Mouse (Mus musculus) inflammation-experienced regulatory T-cells (primary cell): ENCODE results near the gene Vars. TPM values are rescaled to one million over a fixed set of nuclear protein-coding genes. Genes with fewer than 3 reads are reported as not detected.

Experiments
- polyA plus RNA-seq, 2 experiments: library from polyadenylated mRNA; unstranded; fragments of 100-300 nt; shearing (Covaris generic); gene quantifications; one replicate each; pipeline ENCODE4 v1.2.1; 2017

Gene Vars
- polyA plus RNA-seq, result 100 to 1,000 TPM; 201 to 211 TPM

DNA sequence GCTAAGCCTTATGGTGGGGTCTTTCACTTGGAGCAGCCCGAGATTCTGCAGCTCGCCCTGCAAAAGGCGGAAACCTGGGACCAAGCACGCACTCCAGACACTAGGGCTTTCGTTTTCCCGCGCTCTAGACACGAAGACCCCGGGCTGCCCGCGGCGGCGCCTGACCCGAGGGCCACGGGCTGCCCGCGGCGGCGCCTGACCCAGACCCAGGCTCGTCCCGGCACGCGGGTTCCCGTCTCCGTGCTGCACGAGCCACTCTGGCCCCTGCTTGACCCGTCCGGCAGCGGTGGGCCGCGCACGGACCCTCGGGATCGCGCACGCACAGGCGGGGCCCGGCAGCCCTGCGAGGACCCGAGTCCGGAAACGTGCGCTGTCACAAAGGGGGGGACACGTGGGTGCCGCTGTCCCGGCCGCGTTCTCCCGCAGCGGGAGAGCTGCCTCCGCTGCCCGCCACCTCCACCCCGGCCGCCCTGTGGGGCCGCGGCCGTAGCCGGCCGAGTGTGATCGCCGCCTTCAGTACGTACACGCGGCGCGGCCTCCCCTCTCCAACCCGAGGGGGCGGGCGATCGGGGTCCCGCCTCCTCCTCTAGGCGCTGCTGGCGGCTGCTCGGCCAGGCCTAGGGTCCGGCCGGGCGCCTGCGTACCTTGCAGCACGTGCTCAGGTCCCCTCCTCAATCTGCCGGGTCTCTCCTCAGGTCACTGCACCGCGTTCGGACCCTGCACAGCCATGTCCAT is at the start of gene Vars:
Vars (plus strand) TSS at position 271 of the 735 bp plus-strand sequence.

DNA sequence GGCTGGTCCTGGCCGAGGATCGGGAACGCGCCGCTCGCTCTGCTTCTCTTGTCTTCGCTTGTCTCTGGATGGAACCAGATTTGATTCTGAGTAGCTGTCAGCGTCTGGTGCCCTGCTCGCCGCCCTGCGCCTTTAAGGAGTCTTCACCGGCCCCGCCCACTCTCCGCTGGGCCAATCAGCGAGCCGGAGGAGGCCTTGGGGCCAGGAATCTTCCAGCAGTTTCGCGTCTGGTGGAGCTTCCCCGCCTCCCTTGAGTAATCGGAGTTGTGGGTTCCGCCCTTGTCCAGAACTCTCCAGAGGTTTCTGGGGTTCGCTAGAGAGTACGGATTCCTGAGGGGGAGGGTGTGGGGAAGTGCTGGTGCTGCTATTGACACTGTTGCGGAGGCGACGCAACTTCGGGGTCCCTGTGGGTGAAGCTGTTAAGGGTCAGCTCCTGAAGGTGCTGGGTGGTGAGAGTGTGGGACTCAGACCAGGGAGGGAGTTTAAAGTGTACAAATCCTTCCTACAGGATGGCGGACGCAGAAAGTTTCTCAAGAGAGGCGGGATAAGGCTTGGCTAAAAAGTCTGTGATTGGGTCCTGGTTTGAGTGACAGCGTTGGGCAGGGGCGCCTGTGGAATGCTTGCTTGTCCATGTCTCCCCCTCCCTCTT is 41.5 kb upstream of the Vars start, which contains the start of gene Hspa1b:
Hspa1b (minus strand) TSS at position 109 of the 649 bp plus-strand sequence.

DNA sequence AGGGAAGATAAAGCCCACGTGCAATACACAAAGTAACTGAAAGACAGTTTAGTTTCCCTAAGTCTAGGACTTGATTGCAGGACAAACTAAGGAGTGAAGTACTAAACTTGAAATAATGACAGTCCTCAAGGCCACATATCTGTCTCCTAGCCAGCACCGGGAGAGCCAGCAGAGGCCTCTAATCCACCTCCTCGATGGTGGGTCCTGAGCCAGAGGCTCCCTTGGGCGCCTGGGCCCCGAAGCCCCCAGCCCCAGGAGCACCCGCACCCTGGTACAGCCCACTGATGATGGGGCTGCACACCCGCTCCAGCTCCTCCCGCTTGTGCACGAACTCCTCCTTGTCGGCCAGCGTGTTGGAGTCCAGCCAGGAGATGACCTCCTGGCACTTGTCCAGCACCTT is 31.0 kb upstream of the Vars start, which contains the start of gene Gm20481:
Gm20481 (plus strand) TSS at position 91 of the 400 bp plus-strand sequence.

DNA sequence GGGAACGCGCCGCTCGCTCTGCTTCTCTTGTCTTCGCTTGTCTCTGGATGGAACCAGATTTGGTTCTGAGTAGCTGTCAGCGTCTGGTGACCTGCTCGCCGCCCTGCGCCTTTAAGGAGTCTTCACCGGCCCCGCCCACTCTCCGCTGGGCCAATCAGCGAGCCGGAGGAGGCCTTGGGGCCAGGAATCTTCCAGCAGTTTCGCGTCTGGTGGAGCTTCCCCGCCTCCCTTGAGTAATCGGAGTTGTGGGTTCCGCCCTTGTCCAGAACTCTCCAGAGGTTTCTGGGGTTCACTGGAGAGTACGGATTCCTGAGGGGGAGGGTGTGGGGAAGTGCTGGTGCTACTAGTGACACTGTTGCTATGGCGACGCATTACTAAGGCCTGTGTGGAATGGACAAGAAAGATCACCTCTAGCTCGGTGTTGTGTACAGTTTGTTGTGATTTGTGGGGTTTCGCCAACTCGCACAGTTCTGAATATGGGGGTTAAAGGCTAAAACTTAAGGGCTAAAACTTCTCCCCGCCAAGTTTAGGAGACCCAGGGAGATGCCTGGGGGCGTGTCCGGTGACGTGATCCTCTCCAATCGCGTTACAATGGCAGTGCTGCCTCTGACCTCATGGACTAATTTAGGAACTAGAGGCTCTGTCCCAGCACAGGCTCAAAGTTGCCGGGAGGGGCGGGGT is 28.6 kb upstream of the Vars start, which contains the start of the genes Hspa1a and Hspa1l:
Hspa1a (minus strand) TSS at position 88 of the 681 bp plus-strand sequence.
Hspa1l (plus strand) TSS at position 635 of the 681 bp plus-strand sequence.

DNA sequence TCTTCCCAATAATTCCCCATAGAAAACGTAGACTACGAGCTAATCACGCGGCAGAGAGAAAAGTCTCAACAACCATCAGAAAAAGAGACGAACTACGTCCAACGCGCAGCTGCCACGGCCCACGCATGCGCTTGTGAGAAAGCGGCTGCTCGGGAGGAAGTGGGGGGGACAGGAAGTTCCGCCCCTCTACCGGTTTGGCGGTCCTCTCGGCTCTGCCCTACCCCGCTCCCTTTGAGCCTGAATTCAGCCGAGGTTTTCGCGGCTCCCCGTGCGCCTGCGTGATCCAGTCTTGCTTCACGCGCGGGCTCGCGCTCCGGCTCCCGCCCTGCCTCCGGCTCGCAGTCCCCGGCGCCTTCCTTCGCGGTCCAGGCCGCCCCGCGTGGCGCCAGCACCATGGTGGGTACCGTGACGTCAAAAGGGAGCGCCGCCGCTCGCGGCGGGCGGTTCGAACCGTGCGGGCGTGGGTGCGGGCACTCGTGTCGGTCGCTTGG is 19.1 kb upstream of the Vars start, which contains the start of gene Lsm2:
Lsm2 (plus strand) TSS at position 173 of the 491 bp plus-strand sequence.

DNA sequence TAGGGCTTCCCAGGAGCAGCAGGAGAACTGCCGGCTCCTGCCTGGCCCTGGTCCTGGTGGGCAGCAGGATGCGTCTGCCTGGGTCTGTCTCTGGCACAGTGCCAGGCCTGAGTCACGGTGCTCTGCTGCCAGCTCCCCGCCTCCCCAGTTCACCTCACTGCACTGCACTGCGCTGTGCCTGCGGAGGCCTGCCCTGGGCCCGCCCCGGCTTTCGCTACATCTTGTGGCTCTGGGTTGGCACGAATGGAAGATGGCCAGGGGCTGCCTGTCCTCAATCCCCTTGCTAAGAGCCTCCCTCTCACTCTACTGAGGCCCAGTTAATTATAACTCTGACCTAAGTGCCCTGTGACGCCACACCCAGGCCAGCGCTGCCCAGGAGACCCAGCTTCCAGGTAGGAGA is 15.6 kb downstream of the Vars start, which contains the start of gene Vwa7:
Vwa7 (plus strand) TSS at position 204 of the 400 bp plus-strand sequence.

DNA sequence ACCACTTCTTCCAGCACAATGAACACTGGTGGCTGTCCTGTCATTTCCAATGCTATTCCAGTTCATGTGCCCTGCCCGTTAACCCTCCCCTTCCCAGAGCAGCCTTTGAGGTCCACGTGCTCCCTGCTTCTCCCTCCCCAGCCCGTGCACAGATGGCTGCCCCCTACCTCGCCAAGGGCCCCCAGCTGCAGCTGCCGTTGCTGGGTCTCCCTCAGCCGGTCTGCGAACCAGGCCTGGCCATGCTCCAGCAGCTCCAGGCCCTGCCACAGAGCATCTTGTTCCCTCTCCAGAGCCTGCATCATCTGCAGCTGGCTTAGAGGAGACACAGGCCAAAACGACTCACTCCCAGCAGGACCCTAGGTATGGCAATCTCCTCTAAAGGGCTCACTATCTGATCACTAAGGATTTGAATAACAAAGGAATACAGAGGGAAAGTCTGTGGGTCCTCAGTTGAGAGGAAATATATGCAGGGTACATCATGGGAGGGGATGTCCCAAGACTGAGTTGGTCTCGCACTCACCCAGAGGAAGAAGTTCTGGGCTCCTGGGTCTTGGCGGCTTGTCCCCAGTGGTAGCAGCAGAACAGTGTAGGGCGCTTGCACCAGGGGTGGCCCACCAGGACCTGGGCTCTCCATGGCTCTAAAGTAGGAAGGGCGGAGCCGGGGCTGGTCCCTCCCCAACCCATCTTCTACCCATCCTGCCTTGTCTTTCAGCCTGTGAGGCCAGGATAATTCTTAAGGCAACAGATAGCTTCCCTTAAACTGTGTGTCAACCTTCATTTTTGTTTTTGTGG is 26.7 kb downstream of the Vars start, which contains the start of gene Sapcd1:
Sapcd1 (minus strand) TSS at position 740 of the 792 bp plus-strand sequence.

DNA sequence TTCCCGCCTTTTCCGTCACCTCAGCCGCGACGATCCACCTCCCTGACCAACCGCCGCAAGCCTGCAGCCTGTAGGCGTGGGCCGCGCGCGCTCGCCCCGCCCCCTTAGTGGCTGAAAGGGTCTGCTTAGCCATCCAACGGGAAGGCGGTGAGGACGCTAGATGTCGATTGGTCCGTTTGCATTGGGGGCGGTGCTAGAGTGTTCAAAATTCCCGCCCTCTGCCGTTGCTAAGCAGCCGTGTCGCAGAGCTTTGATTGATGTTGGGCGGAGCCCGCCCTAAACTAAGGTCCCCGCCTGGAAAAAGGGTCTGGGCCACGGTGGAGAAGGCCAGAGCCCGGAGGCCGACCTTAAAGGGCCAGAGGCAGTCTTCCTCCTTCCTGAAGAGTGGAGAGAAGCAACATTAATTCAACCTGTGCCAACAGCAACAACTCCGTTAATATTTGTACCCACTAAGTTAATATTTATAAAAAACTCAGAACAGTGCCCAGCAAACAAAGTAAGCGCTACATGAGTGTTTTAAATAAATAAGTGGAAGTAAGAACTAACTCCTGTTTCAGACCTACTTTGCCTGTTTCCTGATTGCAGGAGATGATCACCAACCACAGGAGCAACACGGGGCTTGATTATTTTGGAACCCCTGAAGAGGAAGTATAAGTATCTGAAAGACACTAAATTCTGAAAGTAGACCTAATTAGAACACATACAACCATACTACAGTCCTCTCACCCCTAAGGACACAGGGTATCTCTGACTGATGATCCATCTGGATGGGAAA is 46.1 kb downstream of the Vars start, which contains the start of gene Msh5:
Msh5 (minus strand) TSS at position 65 of the 775 bp plus-strand sequence.

DNA sequence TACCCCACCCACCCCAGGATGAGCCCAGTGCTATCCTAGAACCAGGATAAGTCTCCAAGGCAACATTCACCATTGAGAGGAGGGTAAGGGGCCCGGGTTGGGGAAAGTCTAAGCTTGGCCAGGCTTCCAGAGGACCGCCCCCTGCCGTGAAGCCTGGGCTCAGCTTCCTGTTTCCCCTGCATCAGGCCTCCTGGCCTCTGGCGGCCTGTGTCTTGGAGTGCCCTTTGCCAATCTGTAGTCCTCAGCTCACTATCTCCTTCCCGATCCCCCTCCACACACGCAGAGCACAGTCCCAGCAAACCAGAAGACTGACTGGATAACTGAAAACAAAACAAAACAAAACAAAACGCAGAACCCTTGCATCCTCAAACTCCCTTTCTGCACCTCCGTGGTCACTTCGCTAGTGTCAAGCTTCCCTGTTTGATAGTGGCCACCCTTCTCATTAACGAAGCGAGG is 48.8 kb downstream of the Vars start, which contains the start of gene Clic1:
Clic1 (plus strand) TSS at position 406 of the 456 bp plus-strand sequence.

DNA sequence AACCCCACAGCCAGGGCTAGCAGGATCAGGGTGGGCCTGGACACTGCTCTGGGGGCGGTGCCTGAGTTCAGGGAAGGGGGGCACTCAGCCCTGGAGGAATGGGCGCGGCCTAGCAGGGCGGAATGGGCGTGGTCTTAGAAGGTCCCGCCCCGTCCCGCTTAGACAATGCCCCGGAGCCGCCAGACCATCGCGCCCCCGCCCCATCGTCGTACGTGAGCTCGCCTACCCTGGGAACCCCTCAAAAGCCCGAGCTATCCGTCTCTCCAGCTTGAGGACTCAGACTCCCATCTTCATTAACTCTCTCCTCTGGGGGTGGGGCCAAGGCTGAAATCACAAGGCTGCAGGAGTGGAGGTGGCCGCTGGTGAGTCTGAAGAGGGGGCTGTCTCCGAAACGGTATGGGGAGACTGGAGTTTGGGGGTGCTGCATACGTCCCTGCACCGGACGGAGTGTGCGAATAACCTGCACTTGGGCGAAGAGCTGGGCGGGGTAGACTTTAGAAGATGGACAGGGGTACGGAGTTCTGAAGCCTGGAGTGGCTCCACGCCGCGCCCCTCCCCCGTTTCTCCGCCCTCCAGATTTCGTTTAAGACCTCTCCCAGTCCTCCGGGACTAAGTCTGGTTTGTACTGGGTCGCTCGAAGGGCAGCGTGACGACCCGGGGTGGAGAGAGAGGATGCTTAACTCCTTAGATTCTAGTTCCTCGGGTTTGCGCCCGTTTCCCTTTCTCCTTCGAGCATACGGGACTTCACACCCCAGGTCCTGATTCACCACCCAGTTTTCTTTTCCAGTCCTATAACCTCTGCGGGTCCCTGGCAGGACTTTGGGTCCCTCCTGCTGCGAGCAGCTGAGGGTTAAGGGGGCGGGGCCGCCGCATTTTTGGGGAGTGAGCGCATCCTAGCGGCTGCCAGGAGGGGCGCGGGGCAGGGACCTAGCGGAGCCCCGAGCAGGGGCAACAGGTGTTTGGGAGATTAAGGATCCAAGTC is 58.4 kb downstream of the Vars start, which contains the start of gene Ddah2:
Ddah2 (plus strand) TSS at position 125 of the 982 bp plus-strand sequence.

DNA sequence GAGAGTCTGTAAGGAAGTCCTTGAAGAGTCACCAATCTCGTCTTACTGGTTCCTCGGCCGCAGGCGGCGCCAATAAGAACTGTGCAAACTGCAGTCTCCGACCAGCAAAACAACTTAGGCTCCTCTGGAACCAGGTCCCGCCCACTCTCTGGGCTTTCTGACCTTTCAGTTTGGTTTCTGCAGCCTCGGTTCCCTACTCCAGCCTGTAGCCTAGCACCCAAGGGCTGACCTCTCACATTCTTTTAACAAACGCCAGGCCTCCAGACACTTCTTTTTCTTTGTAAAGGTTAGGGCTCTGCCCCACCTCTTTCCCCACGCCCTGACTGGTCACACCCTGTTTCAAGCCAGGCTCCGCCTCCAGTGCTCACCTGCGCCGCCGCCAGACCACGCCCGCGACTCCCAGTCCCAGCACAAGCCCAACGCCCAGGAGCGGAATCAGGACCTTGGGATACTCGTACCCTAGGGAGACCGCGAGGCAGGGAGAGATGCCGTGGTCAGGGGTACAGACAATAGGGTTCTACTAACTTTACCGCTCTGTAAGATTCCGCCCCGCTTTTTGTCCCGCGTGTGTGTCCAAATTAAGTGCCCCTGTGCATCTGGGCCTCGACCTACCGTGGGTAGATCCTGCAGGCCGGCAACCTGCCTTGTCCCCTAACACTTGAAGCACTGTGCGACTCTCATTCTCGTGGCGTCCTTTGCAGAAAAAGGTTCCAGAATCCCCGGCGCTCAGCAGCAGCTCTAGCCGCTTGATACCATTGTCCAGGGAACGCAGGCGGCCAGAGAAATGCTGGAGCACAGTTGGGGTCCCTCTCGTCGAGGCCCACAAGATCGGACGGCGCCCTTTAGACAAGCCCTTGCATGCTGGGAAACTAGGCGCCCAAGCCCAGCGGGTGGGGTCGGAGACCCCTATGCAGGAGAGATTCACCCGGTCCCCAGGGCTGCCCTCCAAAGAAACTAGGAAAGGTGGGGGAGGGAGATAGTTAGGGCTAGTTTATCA is 64.5 kb downstream of the Vars start, which contains the start of gene Ly6g6c:
Ly6g6c (plus strand) TSS at position 438 of the 997 bp plus-strand sequence.

Other genes starting within 250 kb of the Vars start
- gene Cyp21a1, start 196.4 kb upstream of the Vars start, polyA plus RNA-seq, result not detected
- gene Stk19, start 164.0 kb upstream of the Vars start, polyA plus RNA-seq, result 10 to 100 TPM; 29.4 to 36.0 TPM
- gene Dxo, start 164.0 kb upstream of the Vars start, polyA plus RNA-seq, result 10 to 100 TPM; 63.2 to 66.7 TPM
- gene Skiv2l, start 150.8 kb upstream of the Vars start, polyA plus RNA-seq, result 100 to 1,000 TPM; 103 to 142 TPM
- gene Nelfe, start 150.6 kb upstream of the Vars start, polyA plus RNA-seq, result 10 to 100 TPM; 48.2 to 64.7 TPM
- under 1 TPM; 0.40 to 0.65 TPM for gene Cfb, start 138.5 kb upstream of the Vars start, polyA plus RNA-seq
- gene Zbtb12, start 121.5 kb upstream of the Vars start, polyA plus RNA-seq, result under 1 TPM; 0.27 to 0.39 TPM
- not detected for gene Gm20547, start 118.9 kb upstream of the Vars start, polyA plus RNA-seq
- gene C2, start 102.7 kb upstream of the Vars start, polyA plus RNA-seq, result 1 to 10 TPM; 1.6 to 3.3 TPM
- 10 to 100 TPM; 65.4 to 83.5 TPM for gene Ehmt2, start 102.5 kb upstream of the Vars start, polyA plus RNA-seq
- gene Slc44a4, start 86.5 kb upstream of the Vars start, polyA plus RNA-seq, result under 1 TPM in 1 of 2 experiments, not detected in 1; 0.21 TPM
- 10 to 100 TPM; 78.7 to 95.7 TPM for gene Neu1, start 69.7 kb upstream of the Vars start, polyA plus RNA-seq
- gene Hspa1b, start 41.7 kb upstream of the Vars start, polyA plus RNA-seq, result 100 to 1,000 TPM; 378 to 903 TPM
- gene Gm20481, start 31.1 kb upstream of the Vars start, polyA plus RNA-seq, result 10 to 100 TPM; 13.3 to 18.6 TPM
- gene Hspa1a, start 28.8 kb upstream of the Vars start, polyA plus RNA-seq, result 100 to 1,000 TPM in 1 of 2 experiments, 10 to 100 TPM in 1; 84.0 to 191 TPM
- gene Hspa1l, start 28.3 kb upstream of the Vars start, polyA plus RNA-seq, result under 1 TPM; 0.10 to 0.73 TPM
- gene Lsm2, start 19.1 kb upstream of the Vars start, polyA plus RNA-seq, result 100 to 1,000 TPM in 1 of 2 experiments, 10 to 100 TPM in 1; 80.1 to 110 TPM
- under 1 TPM; 0.07 to 0.34 TPM for gene Vwa7, start 15.6 kb downstream of the Vars start, polyA plus RNA-seq
- 1 to 10 TPM; 1.5 to 2.5 TPM for gene Sapcd1, start 27.0 kb downstream of the Vars start, polyA plus RNA-seq
- 1 to 10 TPM; 2.9 to 3.2 TPM for gene Msh5, start 45.8 kb downstream of the Vars start, polyA plus RNA-seq
- 100 to 1,000 TPM; 533 to 549 TPM for gene Clic1, start 49.0 kb downstream of the Vars start, polyA plus RNA-seq
- 1 to 10 TPM in 1 of 2 experiments, under 1 TPM in 1; 0.98 to 2.2 TPM for gene Ddah2, start 58.0 kb downstream of the Vars start, polyA plus RNA-seq
- 1 to 10 TPM in 1 of 2 experiments, not detected in 1; 2.0 TPM for gene Ly6g6c, start 64.4 kb downstream of the Vars start, polyA plus RNA-seq
- gene Mpig6b, start 65.2 kb downstream of the Vars start, polyA plus RNA-seq, result under 1 TPM; 0.11 to 0.16 TPM
- gene Ly6g6e, start 75.9 kb downstream of the Vars start, polyA plus RNA-seq, result not detected
- under 1 TPM in 1 of 2 experiments, not detected in 1; 0.60 TPM for gene Ly6g6d, start 77.1 kb downstream of the Vars start, polyA plus RNA-seq
- not detected for gene Ly6g6f, start 84.6 kb downstream of the Vars start, polyA plus RNA-seq
- gene Abhd16a, start 88.3 kb downstream of the Vars start, polyA plus RNA-seq, result 10 to 100 TPM; 73.9 to 82.7 TPM
- not detected for gene Ly6g5c, start 107.3 kb downstream of the Vars start, polyA plus RNA-seq
- gene Ly6g5b, start 114.4 kb downstream of the Vars start, polyA plus RNA-seq, result 1 to 10 TPM in 1 of 2 experiments, under 1 TPM in 1; 0.90 to 3.6 TPM
- gene Gpank1, start 120.5 kb downstream of the Vars start, polyA plus RNA-seq, result 10 to 100 TPM; 54.2 to 60.6 TPM
- 100 to 1,000 TPM; 238 to 275 TPM for gene Csnk2b, start 121.1 kb downstream of the Vars start, polyA plus RNA-seq
- gene D17H6S53E, start 125.4 kb downstream of the Vars start, polyA plus RNA-seq, result 1 to 10 TPM; 1.9 to 3.0 TPM
- 1 to 10 TPM in 1 of 2 experiments, not detected in 1; 2.6 TPM for gene Apom, start 131.1 kb downstream of the Vars start, polyA plus RNA-seq
- 10 to 100 TPM; 50.0 to 63.9 TPM for gene Bag6, start 134.2 kb downstream of the Vars start, polyA plus RNA-seq
- 10 to 100 TPM; 24.6 to 25.6 TPM for gene Prrc2a, start 163.9 kb downstream of the Vars start, polyA plus RNA-seq
- gene Aif1, start 175.1 kb downstream of the Vars start, polyA plus RNA-seq, result 1 to 10 TPM; 1.9 to 8.1 TPM
- gene Lst1, start 187.5 kb downstream of the Vars start, polyA plus RNA-seq, result 1 to 10 TPM; 5.7 to 8.4 TPM
- 1,000 to 10,000 TPM; 1,692 to 1,979 TPM for gene Ltb, start 193.5 kb downstream of the Vars start, polyA plus RNA-seq
- gene Tnf, start 201.0 kb downstream of the Vars start, polyA plus RNA-seq, result 10 to 100 TPM; 34.2 to 54.8 TPM
- 100 to 1,000 TPM in 1 of 2 experiments, 10 to 100 TPM in 1; 56.6 to 152 TPM for gene Lta, start 204.4 kb downstream of the Vars start, polyA plus RNA-seq
- gene Gm16181, start 219.8 kb downstream of the Vars start, polyA plus RNA-seq, result not detected
- gene Atp6v1g2, start 232.7 kb downstream of the Vars start, polyA plus RNA-seq, result 1 to 10 TPM; 4.5 to 5.5 TPM
- gene Nfkbil1, start 234.8 kb downstream of the Vars start, polyA plus RNA-seq, result 10 to 100 TPM; 15.6 to 29.3 TPM
- 100 to 1,000 TPM; 211 to 230 TPM for gene Ddx39b, start 240.8 kb downstream of the Vars start, polyA plus RNA-seq